Mouse (Mus musculus): ENCODE data around the gene Mmp14. TPM values are rescaled to one million over a fixed set of nuclear protein-coding genes. Genes with fewer than 3 reads are reported as not detected.

The Mmp14 gene
- polyA plus RNA-seq, 1 experiment from 2014 or later, result 112 TPM

DNA sequence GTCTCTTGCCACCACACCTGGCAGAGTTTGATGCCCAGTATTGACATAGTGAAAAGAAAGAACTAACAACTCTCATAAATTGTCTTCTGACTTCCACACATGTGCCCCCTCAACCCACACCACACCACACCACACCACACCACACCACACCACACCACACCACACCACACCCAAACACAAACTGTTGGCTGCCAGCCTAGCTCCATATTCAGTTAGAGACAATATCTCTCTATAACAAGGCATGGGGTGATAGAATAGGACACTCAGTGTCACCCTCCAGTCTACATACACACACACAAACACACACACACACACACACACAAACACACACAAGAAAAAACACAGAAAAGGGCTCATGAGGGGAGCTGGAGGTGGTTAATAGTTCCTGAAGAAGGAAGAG is 56.9 kb downstream of the Mmp14 start:
- Histone ChIP-seq H3K36me3 (no peaks in the 10 kb centered on the region), H3K27ac (no peak overlapping the region), H3K4me2 (replicated peaks) (no peak overlapping the region), H3K9ac (no peak overlapping the region), H3K4me3 (replicated peaks) (no peak overlapping the region), H3K9me3 (no peaks in the 10 kb centered on the region), H3K4me1 (replicated peaks) (no peaks in the 10 kb centered on the region), H3K27me3 (replicated peaks) (no peaks in the 10 kb centered on the region)
- ATAC-seq, result no peak

DNA sequence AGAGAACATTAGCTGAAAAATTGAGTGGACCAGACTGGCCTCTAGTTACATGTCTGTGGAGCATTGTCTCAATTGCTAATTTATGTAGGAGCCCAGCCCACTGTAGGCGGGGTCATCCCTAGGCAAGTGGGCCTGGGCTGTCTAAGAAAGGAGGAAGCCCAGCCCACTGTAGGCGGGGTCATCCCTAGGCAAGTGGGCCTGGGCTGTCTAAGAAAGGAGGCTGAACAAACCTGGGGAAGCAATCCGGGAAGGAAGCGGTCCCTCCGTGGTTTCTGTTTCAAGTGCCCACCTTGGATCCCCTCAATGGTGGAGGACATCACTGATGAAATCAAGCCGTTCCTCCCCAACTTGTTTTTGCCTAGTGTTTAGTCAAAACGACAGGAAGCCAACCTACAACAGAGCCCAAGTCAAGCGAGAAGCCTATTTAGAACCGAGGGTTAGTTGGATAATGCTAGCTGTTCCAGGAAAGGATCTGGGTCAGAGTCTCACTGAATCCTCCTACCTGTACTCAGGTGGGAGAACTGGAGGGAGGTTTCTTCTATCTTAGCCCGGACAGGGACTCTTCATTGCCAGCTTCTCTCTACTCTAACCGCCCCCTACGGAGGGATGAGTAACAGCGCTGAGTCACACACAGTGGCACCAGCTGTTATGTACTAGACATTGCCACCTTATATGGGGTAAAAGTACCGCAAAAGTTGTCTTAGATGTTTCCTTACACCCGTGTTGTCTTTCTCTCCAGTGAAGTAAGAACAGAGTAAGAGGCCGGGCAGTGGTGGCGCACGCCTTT is 61.1 kb downstream of the Mmp14 start:
- Histone ChIP-seq H3K4me2 (replicated peaks) (no peak overlapping the region), H3K27ac (no peak overlapping the region), H3K4me3 (replicated peaks) (no peak overlapping the region), H3K9me3 (no peaks in the 10 kb centered on the region), H3K36me3 (no peaks in the 10 kb centered on the region), H3K9ac (no peak overlapping the region), H3K4me1 (replicated peaks) (no peaks in the 10 kb centered on the region), H3K27me3 (replicated peaks) (no peaks in the 10 kb centered on the region)
- 69% methylated on average over 18 of the region's 18 CpGs for WGBS
- peak; percentile 77 for ATAC-seq

DNA sequence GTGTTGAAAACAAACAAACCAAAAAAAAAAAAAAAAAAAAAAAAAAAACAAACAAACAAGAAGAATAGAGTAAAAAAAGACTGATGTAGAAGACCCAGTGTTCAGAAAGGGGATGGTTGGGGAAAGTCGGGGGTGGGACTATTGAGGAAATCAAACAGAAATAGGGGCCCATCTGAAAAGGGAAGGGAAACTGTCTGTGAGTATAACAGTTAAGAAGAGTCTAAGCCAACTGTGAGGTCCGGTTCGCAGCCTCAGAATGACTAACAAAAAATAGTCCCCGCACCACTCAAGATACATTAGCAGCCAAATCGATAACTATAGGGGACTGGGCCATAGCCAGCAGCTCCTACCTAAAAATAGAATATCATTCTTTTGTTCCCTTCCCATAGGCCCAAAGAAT is 61.8 kb downstream of the Mmp14 start:
- Histone ChIP-seq H3K4me3 (replicated peaks) (no peak overlapping the region), H3K27me3 (replicated peaks) (no peaks in the 10 kb centered on the region), H3K9me3 (no peaks in the 10 kb centered on the region), H3K27ac (no peak overlapping the region), H3K4me1 (replicated peaks) (no peaks in the 10 kb centered on the region), H3K4me2 (replicated peaks) (no peak overlapping the region), H3K36me3 (no peaks in the 10 kb centered on the region), H3K9ac (no peak overlapping the region)
- ATAC-seq, result no peak
- 92% methylated on average over 5 of the region's 5 CpGs for WGBS

DNA sequence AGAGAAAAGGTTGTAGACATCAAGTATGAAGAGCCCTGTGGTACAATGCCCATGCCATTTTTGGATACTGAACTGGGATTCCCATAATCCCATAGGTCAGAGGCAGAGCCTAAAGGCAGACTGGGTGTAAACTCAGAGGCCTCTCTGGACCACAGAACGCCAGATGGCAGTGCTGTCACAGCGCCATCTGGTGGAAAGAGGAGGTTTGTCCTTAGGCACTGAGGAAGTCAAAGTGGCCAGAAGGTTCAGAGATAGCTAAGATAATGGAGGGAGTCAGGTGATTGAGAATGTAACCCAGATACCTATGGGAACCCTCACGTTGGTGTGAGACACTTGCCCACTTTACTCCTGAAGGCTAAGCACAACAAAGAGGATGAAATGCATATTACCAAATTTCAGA is 62.8 kb downstream of the Mmp14 start:
- Histone ChIP-seq H3K4me2 (replicated peaks) (no peak overlapping the region), H3K27me3 (replicated peaks) (no peaks in the 10 kb centered on the region), H3K9me3 (no peaks in the 10 kb centered on the region), H3K4me3 (replicated peaks) (no peak overlapping the region), H3K36me3 (no peaks in the 10 kb centered on the region), H3K4me1 (replicated peaks) (no peaks in the 10 kb centered on the region), H3K9ac (no peak overlapping the region), H3K27ac (no peak overlapping the region)
- under 1% methylated on average over 3 of the region's 3 CpGs for WGBS
- peak; percentile 69 for ATAC-seq

Other genes starting within 250 kb of the Mmp14 start
- gene Dad1, start 177.5 kb upstream of the Mmp14 start, polyA plus RNA-seq (2015; fragmentation: Nextera tagmentation; extraction: Ambion mirVana), result 450 and 484 TPM in 2 replicates
- gene Abhd4, start 177.4 kb upstream of the Mmp14 start, polyA plus RNA-seq (2015; fragmentation: Nextera tagmentation; extraction: Ambion mirVana), result 41.6 and 42.6 TPM in 2 replicates
- gene Olfr49, start 146.7 kb upstream of the Mmp14 start, polyA plus RNA-seq (2015; fragmentation: Nextera tagmentation; extraction: Ambion mirVana), result not detected in 2 replicates
- gene Oxa1l, start 70.8 kb upstream of the Mmp14 start, polyA plus RNA-seq (2015; fragmentation: Nextera tagmentation; extraction: Ambion mirVana), result 41.7 and 48.8 TPM in 2 replicates
- 51.0 and 56.3 TPM in 2 replicates for gene Slc7a7, start 13.8 kb upstream of the Mmp14 start, polyA plus RNA-seq (2015; fragmentation: Nextera tagmentation; extraction: Ambion mirVana)
- gene Mrpl52, start 4.7 kb upstream of the Mmp14 start, polyA plus RNA-seq (2015; fragmentation: Nextera tagmentation; extraction: Ambion mirVana), result 270 and 308 TPM in 2 replicates
- 57.2 and 60.6 TPM in 2 replicates for gene Lrp10, start 32.5 kb downstream of the Mmp14 start, polyA plus RNA-seq (2015; fragmentation: Nextera tagmentation; extraction: Ambion mirVana)
- gene Rem2, start 44.5 kb downstream of the Mmp14 start, polyA plus RNA-seq (2015; fragmentation: Nextera tagmentation; extraction: Ambion mirVana), result 1.6 and 1.9 TPM in 2 replicates
- 78.0 and 80.0 TPM in 2 replicates for gene Prmt5, start 85.9 kb downstream of the Mmp14 start, polyA plus RNA-seq (2015; fragmentation: Nextera tagmentation; extraction: Ambion mirVana)
- 53.9 and 57.2 TPM in 2 replicates for gene Haus4, start 123.0 kb downstream of the Mmp14 start, polyA plus RNA-seq (2015; fragmentation: Nextera tagmentation; extraction: Ambion mirVana)
- gene Ajuba, start 145.9 kb downstream of the Mmp14 start, polyA plus RNA-seq (2015; fragmentation: Nextera tagmentation; extraction: Ambion mirVana), result 18.2 and 19.0 TPM in 2 replicates
- gene 4931414P19Rik, start 174.4 kb downstream of the Mmp14 start, polyA plus RNA-seq (2015; fragmentation: Nextera tagmentation; extraction: Ambion mirVana), result 6.0 and 8.2 TPM in 2 replicates
- 360 and 408 TPM in 2 replicates for gene Psmb5, start 186.4 kb downstream of the Mmp14 start, polyA plus RNA-seq (2015; fragmentation: Nextera tagmentation; extraction: Ambion mirVana)
- gene Psmb11, start 189.8 kb downstream of the Mmp14 start, polyA plus RNA-seq (2015; fragmentation: Nextera tagmentation; extraction: Ambion mirVana), result not detected in 2 replicates
- not detected in 2 replicates for gene Gm17606, start 209.3 kb downstream of the Mmp14 start, polyA plus RNA-seq (2015; fragmentation: Nextera tagmentation; extraction: Ambion mirVana)
- 2.8 and 3.0 TPM in 2 replicates for gene Cdh24, start 209.8 kb downstream of the Mmp14 start, polyA plus RNA-seq (2015; fragmentation: Nextera tagmentation; extraction: Ambion mirVana)